Mouse (Mus musculus) megakaryocyte progenitor cell, adult 5-6 weeks (primary cell): ENCODE data around the gene Nup93. TPM values are rescaled to one million over a fixed set of nuclear protein-coding genes. Genes with fewer than 3 reads are reported as not detected.
A peak's percentile ranks its signal among the peaks of the same experiment; 100 is the strongest.

ENCODE experiments used
- ATAC-seq: replicated peaks from 2 replicates; pipeline ENCODE4 v1.8.0; 2016; ENCODE audit warnings: mild to moderate bottlenecking, moderate TSS enrichment, inconsistent platforms; ENCODE audit not compliant: poor library complexity
- total RNA-seq, 2 experiments: library from RNA; stranded (forward) in 1 of 2; stranded (reverse) in 1 of 2; fragments of 157-497, 149-512 nt in 1 of 2; fragments of 200-1000 nt in 1 of 2; gene quantifications; 2 replicates each; pipeline versions ENCODE4 v1.2.3 to v1.2.4; 2015 to 2017

Gene Nup93
- total RNA-seq, 2 experiments from 2014 or later = 32.4 to 36.3 TPM

DNA sequence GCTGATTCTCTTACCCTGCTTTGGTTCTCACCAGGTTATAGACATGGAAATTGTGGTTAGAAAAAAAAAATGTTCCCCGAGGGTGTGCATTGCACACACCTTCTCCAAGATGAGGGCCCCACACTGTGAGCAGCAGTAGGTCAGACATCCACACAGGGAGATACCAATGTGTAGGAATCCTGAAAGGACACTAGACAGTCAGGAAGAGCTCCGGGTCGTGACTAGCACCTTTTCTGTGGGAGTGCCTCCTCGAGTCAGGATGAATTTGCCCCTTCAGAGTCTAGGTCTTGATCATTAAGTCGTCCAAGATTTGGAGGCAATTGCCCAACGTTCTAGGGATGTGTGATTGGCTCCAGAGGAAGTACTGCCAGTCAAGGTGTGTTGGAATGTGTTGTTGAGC, 28.6 kb upstream of the Nup93 start:
- no peak for ATAC-seq

DNA sequence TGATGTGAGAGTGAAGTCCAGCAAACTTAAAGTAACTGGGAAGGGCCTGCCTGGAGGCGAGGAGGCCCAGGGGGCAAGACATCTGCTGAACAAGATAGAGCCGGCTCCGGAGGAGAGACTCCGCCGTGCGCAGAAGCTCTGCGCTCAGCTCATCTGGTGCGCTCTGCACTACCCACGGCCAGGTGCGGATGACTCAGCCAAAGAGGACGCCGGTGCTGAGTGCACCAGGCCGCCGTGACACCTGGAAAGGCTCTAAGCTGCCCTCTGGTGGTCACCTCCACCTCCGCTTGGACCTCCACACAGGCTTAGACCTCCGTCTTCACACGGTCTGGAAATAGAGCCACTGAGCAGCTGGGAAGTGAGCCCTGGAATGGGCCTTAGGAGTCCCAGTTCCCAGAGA, 27.8 kb upstream of the Nup93 start:
- peak; percentile 37 for ATAC-seq

DNA sequence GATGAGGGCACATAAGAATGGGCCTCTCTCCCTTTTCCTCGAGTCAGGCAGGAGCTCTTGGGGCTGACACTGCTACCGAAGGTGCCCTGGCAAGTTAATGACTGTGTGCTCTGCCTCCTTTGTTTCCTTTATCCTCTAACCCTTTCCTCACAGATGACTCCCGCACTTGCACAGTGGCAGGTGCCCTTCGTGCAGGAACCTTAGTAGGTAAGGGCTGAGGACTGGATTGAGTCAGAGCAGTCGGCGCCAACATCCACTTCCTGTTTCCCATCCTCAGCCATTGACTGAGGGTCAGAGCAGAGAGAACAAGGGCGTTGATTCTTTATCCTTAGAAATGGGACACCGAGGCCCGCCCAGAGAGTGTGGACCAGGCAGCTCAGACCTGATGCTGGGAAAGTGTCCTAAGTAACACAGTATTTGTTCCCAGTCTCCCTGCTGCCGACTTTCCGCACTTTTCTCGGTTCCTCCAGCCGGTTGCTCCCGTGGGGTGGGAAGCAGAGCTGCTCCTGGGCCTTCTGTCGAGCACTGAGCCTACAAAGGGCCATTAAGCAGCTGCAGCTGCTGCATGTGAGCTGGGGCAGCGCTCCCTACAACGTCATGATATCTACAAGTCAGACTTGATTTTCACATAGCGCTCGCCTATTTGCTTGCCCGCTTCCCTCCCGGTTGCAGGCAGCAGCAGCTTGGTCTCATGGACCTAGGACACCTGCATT, 26.9 kb upstream of the Nup93 start:
- ATAC-seq = 0 out of 2 replicates have a peak, but pooled peaks have one; percentile 12

DNA sequence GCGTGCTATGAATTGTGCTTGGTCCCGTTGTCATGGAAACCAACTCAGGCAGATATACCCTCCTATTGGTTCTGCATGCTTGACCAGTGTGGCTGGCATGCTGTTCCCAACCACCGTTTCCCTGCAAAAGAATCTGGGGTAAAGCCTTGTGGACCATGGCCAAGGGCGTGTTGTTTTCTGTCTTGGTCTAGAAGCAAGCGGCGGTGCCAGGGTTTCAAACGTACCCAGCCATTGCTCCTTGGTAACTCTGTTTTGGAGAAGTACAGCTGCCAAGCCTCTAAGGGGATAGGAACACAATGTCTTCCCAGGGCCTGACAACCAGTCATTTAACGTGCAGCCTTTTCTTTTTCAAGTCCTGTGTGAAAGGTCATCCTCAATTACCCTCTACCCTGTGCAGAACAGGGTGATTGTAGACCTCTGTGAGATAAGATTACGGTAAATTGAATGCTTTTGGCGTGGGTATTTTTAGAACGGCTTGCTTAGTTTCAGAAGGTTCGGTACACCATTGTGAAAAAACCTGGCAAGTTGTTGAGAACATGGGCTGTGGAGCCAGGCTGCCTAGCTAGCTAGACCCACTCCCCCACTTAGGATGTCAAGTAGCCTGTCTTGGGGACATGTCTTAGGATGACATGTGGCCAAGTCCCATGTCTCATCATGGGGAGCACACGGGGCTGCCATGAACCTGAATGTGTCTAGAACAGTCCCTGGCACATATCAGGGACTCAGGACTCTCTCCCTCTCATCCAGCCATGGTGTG, 24.9 kb upstream of the Nup93 start:
- ATAC-seq = no peak

DNA sequence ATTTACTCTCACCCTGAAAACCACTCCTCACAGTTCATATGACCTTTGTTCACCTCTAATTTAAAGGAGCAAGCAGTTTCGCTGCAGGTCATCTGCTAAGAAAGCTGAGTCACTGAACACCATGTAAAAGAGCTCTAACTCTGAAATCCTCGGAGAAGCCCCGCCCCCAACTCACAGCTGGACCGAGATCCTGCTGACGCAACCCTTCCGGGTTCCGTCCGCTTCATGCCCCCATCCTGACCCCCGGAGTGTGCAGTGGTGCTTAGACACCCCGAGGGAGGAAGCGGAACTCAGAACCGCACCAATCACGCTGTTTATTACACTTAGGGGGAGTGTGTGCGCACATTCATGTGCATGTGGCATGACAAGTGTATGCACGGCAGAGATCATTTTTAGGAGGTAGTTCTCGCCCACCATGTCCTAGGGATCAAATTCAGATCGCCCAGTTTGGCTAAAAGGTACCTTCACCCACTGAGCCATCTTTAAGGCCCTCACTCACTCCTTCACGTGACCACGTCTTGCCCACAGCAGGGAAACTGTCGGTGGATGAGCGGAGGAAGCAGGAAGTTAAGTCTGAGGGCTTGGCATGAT, 23.2 kb upstream of the Nup93 start:
- peak; percentile 85 for ATAC-seq

DNA sequence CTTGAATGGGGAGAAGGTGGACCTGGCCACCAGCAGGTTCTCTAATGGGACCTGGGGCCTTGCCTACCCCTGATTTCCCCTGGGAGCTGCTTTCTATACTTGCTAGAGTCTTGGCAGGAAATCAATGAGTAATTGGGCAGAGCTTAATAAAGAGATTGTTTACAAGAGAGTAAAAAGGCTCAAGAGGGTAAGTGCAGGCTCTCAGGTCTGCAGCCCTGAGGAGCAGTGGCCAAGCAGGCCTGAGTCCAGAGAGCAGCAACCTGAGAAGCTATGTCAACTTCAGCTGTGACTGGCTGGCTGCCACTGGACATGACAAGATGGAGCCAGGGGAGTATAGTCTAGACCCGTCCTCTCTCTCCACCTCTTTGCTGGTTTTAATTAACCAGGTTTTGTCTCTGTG, 21.4 kb upstream of the Nup93 start:
- ATAC-seq = no peak

DNA sequence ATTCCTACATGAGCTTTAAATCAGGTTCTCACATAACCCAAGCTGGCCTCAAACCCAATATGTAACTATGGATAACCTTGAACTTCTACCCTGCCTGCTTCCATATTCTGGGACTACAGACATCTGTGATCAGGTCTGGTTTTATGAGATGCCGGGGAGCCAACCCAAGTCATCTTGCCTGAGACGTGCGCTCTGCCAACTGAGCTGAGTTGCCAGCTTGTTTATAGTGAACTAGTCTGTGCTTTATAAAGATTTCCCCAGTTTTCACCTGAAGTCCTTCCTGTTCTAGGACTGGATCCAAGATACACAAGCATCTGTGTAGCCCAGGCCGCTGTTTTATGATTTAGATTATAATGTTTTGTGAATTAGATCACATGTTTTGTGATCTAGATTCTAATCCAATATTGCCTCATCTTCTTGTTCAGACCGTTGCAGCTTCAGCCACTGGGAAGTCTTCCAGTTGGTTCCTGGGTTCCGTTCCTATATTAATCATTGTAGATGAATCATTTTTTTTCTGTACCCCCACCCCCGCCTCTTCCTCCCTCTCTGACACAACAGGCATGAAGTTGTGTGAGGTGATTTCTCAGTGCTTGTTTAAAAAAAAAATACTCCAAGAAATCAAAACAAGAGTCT, 19.7 kb upstream of the Nup93 start:
- ATAC-seq = no peak

DNA sequence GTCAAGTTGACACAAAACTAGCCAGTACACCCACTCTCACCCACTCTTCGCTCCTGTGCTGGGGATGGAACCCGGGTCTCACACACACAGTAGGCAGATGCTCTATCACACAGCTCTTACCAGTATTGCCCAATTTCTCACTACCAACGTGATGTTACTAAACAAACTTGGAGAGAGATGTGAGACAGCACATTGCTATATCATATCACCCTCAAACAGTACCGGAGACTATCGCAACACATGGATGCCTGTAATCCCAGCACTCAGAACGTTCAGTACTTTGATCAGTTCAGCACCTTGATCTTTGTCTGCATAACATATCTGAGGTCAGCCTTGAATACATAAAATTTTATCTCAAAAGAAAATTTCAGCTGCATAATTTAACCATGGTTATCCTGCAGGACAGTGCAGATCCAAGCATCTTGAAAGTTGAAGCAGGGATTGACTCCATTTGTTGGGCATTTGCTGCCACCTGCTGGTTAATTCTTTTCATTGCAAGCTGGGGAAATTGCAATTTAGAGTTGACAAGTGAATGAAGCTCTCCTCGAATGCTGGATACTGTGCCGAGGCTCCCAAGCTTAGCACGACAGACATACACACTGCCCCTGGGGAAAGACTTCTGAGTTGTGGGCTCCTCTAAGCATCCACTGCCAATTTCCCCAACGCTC, 15.0 kb upstream of the Nup93 start:
- peak; percentile 97 for ATAC-seq

DNA sequence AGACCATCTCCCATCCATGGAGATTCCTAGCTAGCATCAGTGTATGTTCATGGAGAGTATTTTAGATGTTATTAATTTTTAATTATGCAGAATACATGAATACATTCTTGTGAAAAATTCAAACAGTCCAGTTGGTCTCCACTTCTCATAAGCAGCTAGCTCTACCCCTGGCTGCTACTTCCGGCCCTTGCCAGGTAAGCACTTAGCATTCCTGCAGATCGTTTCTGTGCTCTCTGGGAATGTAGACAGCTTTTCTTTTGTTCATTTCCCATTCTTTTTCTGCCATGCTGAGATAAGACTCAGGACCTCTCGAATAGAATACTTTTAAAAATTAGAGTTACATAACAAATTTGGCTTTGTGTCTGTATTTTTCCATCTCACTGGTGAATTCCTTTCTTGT, 10.3 kb upstream of the Nup93 start:
- no peak for ATAC-seq

DNA sequence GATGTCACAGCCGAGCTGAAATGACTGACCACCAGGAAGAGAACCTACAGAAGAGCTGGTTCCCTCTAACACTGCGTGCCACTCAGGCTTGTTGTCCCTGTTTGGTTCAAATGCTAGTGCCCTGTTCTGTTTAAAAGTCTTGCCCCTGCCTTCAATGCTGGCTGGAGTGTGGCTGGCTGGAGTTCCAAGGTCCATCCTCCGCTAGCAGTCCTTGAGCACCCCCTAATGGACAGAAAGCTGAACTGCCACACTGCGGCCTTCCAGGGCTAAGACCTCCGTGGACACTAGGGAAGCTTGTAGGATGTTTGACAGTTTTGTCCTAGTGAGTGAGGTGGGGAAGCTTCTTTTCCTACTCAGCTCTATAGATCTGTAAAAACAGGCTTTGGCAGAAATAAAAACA, 8.6 kb upstream of the Nup93 start:
- ATAC-seq = peak; percentile 100

DNA sequence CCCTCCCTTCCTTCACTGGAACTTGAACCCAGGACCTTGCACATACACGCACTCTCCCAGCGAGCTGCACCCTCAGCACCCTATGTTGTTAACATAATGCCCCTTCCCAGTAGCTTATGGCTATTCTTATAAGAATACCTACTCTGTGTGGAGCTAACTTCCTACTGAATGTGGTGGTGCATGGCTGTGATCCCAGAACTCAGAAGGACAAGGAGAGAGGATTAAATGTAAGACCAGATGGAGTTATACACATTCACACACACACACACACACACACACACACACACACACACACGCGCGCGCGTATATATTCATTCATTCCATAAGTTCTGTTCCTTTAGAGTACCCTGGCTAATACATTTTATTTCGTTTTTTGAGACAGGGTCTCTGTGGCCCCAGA, 8.1 kb upstream of the Nup93 start:
- no peak for ATAC-seq

DNA sequence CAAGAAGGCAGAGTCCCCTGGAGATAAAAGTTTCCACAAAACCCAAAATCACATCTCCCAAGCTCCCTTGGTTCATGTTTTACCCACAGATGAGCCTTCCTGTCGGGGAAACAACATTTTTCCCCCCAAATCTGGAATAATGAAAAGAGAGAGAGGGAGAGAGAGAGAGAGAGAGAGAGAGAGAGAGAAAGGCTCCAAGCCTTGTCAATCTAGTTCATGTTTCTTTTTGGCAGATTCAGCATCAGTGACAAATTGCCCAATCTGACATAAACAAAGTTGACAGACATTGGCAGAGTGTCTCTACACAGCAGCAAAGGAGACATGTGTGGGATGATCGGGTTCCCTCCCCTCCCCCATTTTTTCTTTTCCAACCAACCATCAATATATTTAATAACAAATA, 6.9 kb upstream of the Nup93 start:
- no peak for ATAC-seq

DNA sequence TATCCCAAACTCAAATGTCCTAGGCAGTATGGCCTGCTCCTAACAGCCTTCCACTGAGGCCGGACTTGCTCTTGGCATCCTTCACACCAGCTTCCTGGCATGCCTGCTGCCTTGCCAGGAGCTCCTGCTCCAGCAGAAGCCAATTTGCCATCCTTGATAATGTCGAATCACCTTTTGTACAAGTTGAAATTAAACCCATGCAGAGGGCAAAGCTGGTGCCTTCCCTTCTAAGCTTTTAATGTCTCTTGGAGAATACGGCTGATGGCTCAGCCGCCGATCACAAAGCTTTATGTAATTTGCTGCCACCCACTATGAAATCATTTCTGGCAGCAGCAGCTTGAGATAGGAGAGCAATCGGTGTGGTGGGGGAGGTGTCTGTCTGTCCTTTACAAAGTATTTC, 4.7 kb upstream of the Nup93 start:
- no peak for ATAC-seq

DNA sequence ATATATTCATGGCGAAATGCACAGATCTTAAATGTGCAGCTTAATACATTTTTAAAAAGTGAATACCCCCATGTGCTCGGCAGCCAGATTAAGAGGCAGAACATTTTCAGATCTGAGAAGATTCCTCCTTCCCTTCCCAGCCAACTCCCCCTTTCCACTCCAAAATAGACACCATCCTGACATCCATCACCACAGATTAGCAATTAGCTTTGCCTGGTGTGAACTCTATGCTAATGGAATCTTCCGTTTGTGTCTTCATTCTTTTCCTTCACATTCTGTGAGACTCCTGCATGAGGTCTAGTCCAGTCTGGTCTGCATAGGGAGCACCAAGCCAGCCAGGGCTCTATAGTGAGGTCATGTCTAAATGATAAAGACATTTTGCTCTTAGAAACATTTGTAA, 4.1 kb upstream of the Nup93 start:
- no peak for ATAC-seq

DNA sequence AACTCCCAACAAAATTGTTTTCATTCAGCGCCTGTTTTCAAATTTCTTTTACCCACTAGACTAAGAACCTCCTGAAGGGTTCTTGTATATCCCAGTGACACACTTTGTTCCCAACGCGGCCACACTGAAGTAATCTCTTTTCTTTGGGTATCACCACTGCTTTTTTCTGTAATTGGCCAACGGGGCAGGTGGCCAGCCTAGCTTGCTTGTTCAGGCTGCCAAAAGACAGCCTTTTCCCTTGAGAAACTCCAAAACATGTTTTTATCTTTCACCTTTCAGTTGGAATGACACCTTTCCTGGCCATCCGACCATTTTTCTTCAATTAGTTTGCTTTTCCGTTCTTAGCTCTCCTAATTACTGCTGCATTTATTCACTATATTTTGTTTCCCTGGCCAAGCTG, 545 bp upstream of the Nup93 start:
- no peak for ATAC-seq

DNA sequence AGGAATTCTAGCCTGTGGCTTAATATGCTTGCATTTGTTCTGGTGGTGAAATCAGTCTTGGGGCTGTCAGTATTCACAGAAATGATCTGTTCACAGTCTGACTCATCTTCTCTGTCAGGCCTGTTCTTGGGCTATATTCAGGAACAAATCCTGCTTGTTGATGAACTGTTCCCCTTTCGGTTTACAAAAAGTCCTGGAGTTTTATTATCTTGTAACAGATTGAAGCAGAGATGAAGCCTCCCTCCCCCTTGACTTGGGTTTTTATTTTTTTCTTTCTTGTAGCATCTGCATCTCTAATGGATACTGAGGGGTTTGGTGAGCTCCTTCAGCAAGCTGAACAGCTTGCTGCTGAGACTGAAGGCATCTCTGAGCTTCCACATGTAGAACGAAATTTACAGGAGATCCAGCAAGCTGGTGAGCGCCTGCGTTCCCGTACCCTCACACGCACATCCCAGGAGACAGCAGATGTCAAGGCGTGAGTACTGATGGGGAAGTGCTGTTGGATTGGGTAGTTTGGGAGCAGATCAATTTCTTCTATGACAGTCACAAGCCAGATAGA, 13.1 kb downstream of the Nup93 start:
- no peak for ATAC-seq

DNA sequence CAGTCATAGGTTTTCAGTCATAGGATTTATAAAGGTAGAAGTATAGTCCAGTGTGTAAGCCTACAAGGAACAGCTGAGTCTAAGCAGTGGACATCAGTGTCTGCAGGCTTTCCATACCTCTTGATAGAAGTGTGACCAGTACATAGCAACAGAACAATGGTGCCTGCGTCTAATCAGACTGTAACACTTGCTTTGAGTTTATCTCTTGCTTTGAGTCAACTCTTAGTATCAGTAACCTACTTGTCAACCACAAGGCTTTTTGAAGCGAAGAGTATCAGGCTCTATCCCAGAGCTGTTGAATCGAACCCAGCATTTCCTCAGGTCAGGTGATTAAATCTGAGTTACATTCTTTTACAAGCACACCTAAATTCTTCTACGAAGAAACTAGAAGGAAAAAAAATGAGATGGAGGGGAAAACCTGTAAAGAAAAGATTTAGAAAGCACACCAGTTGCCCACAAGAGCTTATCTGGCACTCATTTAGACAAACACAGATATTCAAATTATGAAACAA, 25.9 kb downstream of the Nup93 start:
- ATAC-seq = peak; percentile 97

DNA sequence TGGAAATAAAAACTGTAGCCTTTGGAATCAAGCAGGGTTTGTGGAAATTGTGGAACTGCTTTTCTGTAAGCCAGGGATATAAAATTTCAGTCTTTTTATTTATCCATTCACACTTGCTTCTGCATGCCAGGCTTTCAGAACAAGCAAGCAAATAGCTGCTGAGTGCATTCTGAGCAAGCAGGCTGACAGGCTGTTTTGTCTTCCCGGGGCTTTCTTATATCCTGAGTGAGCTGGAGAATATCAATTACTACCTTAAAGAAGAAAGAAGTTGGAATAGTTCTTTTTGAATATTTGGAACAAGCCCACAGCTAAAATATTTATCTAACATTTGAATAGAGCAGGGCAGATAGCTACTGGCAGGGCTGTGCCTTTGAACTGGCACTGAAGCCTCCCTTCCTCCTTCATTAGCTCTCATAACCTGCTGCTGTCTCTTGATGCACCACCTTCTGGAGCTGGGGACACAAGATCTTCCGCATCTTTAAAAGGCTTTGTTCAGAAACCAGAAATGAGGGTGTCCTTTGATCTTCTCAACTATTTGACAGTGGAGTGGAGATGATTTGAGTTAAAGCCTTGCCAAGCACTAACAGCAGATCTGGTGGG, 35.6 kb downstream of the Nup93 start:
- no peak for ATAC-seq

DNA sequence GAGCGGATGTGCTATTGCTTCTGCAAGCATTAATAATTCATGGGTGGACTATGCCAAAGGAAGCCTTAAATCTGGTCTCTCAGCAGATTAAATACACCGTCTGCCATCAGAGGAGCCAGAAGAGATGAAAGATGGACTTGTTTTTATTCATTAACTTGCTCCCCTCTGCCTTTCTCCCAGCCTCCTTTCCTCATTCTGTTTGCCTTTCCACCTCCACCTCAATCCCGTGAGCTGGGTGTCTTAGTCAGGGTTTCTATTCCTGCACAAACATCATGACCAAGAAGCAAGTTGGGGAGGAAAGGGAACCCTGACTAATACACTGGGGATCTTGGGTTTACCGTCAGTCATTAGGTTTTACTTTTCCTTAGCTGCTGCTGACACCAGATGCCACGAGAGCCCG, 44.5 kb downstream of the Nup93 start:
- no peak for ATAC-seq

DNA sequence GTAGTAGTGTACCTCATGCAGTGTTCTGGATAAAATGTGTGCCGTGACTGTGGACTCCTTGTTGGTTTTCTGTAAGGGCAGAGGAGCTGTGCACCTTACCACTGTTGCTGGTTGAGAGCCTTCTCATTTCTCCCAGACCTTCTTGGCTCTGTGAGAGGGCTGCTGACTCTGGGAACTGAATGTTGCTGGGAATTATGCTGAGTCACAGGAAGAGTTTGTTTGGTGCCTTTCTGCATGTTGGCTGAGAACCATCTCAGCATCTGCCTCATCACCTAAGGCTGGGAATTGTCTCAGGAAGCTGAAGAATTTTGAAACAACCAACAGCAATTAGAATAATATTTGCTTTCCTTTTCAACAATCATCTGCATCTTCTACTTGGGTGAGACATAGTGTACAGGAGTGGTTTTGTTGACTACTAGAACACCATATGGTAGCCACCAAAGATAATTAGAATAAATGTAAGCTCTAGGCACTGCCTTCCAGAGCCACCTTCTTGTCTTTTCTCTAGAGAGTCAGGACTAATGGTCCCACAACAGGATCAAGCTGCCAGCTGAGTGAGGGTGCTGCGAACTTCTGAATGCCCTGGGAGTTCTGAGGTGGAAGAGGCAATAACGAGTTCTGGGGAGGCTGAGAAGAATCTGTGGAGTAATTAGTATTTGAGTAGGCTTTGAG, 48.4 kb downstream of the Nup93 start:
- ATAC-seq = no peak
